Mouse (Mus musculus): ENCODE data around the gene Rbfox2.

Gene Rbfox2

DNA sequence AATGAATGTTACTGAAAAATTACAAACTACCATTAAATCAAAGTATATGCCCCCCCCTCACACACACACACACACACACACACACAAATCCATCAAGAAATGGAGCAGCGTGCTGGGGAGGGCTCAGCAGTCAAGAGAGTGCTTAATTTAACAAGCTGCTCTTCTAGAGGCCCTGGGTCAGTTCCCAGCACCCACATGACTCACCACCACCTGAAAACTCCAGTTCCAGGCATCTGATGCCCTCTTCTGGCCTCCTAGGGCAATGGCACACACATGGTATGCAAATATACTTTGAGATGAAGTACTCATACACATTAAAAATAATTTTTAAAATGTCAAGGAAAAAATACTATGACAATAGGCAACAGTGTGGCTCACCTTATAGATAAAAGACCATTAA, 120.7 kb downstream of the Rbfox2 start:
- no peak for DNase-seq (ENCODE audit: low read depth, low spot score)
- Histone ChIP-seq H3K36me3 (ENCODE audit: control insufficient read depth, insufficient read depth, low read length, poor library complexity, severe bottlenecking) (no peaks in the 10 kb centered on the region), H3K27me3 (ENCODE audit: control insufficient read depth, insufficient read depth, low read length, poor library complexity, severe bottlenecking) (no peaks in the 10 kb centered on the region)

- no peaks in the 10 kb centered on the region for H3K27me3 ChIP-seq (ENCODE audit: control insufficient read depth, insufficient read depth, low read length, poor library complexity, severe bottlenecking)
- H3K36me3 ChIP-seq (ENCODE audit: control insufficient read depth, insufficient read depth, low read length, poor library complexity, severe bottlenecking) = no peaks in the 10 kb centered on the region
- no peak for DNase-seq (ENCODE audit: low read depth, low spot score)
These were observed 121.2 kb downstream of the Rbfox2 start for GRCm38 (mm10) chr15:77185614-77186013.

DNA sequence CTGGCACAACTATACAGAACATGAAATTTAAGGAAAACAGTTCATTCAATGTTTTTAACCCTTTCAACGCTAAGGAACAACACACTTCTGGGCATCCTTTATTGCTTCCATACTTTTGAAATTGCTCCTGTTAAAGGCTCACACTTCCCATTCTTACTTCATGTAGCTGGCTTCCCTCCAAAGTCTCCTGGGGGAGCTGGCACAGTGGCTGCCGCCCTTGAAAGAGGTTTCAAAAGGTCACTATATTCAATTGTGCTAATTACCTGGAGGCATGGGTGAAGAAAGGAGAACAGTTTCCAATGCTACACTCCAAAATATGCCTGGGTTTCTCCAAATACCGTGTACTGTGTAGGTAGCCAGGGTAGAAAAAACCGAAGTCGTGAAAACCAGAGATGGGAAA, 124.0 kb downstream of the Rbfox2 start:
- DNase-seq (ENCODE audit: low read depth, low spot score) = no peak
- Histone ChIP-seq H3K27me3 (ENCODE audit: control insufficient read depth, insufficient read depth, low read length, poor library complexity, severe bottlenecking) (no peaks in the 10 kb centered on the region), H3K36me3 (ENCODE audit: control insufficient read depth, insufficient read depth, low read length, poor library complexity, severe bottlenecking) (no peaks in the 10 kb centered on the region)

DNA sequence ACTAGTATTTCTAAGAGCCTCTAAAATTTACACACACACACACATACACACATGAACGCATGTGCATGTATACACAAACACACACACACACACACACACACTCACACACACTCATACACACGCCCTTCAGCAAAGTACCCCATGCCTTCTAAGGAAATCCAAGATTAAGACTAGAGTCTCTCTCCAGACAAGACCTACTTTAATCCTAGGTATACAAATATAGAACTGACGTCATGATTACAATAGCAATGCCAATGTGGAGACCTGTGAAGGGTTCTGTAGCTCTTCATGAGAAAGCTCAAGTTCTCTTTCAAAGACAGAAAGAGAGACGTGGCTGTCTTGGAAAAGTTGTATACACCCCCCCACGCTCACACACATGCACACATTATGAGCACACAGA, 132.8 kb downstream of the Rbfox2 start:
- no peaks in the 10 kb centered on the region for H3K36me3 ChIP-seq (ENCODE audit: control insufficient read depth, insufficient read depth, low read length, poor library complexity, severe bottlenecking)
- no peaks in the 10 kb centered on the region for H3K27me3 ChIP-seq (ENCODE audit: control insufficient read depth, insufficient read depth, low read length, poor library complexity, severe bottlenecking)
- DNase-seq (ENCODE audit: low read depth, low spot score) = no peak

DNA sequence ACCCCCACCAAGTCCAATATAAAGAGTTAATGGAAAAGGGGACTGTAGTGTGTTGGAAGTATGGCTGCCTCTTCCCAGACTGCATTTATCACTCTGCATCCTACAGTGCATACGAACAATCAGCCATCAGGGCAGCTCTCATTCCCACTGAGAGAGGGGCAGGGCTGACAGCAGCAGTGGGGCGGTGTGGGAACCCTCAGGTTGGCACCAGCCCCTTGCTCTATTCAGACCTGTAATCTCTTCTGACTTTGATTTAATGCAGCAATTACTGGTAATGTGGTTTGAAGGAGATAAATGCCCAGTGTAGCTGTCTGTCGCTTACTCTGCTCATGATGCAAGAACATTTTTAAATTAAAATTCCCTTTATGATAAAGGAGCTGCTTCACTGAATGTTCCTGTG, 134.4 kb downstream of the Rbfox2 start:
- no peak for DNase-seq (ENCODE audit: low read depth, low spot score)
- H3K36me3 ChIP-seq (ENCODE audit: control insufficient read depth, insufficient read depth, low read length, poor library complexity, severe bottlenecking) = no peaks in the 10 kb centered on the region
- H3K27me3 ChIP-seq (ENCODE audit: control insufficient read depth, insufficient read depth, low read length, poor library complexity, severe bottlenecking) = no peaks in the 10 kb centered on the region

DNA sequence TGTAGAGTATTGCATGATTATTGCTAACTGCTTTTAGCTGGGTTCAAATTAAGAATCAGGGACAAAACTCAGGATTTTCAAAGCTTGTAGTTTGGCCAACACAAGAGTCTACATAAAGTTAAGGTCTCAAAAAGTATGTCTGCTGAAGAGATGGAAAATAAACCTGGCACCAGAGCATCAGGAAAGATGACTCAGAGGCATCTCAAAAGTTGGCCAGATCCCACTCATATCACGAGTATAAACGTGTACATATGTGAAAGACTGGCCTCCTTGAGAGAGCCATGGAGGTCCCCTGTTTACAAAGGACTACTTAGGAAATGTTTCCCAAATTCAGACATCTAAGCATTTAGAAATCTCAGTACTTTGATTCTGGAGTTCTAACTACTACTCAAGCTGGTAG, 138.0 kb downstream of the Rbfox2 start:
- H3K27me3 ChIP-seq (ENCODE audit: control insufficient read depth, insufficient read depth, low read length, poor library complexity, severe bottlenecking) = no peaks in the 10 kb centered on the region
- no peak for DNase-seq (ENCODE audit: low read depth, low spot score)
- H3K36me3 ChIP-seq (ENCODE audit: control insufficient read depth, insufficient read depth, low read length, poor library complexity, severe bottlenecking) = no peaks in the 10 kb centered on the region

DNA sequence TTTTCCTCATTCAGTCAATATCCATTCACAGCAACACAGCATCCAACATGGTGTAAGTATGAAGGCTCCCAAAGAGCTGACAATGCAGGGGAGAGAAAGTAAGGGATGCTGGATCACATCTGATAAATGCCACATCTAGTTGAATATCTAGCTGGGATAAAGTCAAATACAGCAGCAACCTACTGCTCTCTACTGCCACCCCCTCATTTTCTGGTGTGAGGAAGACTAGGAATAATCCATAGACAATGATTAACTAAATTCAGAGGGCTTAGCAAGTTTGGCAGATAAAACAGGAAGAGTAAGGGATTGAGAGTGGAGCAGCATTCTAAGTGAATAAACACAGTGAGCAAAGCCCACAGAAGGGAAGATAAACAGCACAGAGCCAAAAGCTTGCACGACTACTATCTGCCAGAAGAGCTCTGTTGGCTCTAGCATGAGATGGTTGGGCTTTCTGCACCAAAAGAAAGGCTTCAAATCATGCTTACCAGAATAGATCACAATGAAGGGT, 140.5 kb downstream of the Rbfox2 start:
- no peaks in the 10 kb centered on the region for H3K36me3 ChIP-seq (ENCODE audit: control insufficient read depth, insufficient read depth, low read length, poor library complexity, severe bottlenecking)
- no peaks in the 10 kb centered on the region for H3K27me3 ChIP-seq (ENCODE audit: control insufficient read depth, insufficient read depth, low read length, poor library complexity, severe bottlenecking)
- DNase-seq (ENCODE audit: low read depth, low spot score) = no peak

DNA sequence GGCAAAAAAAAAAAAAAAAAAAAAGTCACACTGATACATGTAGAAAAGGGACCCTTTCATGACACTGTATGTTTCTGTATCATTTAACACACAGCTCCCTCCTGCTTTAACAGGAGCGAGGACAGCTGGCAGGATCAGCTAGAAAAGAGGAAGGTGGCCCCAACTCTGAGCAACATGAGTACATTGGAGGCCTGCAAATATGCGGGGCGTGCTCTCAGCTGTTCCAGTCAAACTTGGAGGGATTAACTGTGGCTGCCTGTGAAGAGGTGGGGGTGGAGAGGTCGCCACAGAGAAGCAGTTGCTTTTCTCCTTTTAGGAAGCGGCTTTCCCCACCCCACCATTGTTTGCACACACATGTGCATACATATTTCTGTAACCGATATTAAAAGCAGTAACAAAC, 143.5 kb downstream of the Rbfox2 start:
- no peak for DNase-seq (ENCODE audit: low read depth, low spot score)
- Histone ChIP-seq H3K36me3 (ENCODE audit: control insufficient read depth, insufficient read depth, low read length, poor library complexity, severe bottlenecking) (no peaks in the 10 kb centered on the region), H3K27me3 (ENCODE audit: control insufficient read depth, insufficient read depth, low read length, poor library complexity, severe bottlenecking) (no peaks in the 10 kb centered on the region)

DNA sequence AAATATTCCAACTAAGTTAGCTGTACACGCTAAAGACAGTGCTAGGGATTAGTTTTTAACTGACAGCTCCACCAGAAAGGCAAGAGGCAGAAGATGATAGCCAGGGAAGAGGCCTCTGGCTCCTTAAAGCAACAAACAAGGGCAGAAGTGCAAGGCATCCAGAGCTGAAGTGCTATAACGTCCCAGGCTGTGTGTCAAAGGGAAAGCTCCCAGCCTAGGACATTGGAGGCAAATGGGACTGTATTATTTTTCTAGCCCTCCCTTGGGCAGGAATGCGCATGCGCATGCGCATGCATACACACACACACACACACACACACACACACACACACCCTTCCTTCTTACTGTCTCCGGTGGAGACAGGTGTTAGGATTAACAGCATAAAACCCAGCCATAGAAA, 143.9 kb downstream of the Rbfox2 start:
- Histone ChIP-seq H3K27me3 (ENCODE audit: control insufficient read depth, insufficient read depth, low read length, poor library complexity, severe bottlenecking) (no peaks in the 10 kb centered on the region), H3K36me3 (ENCODE audit: control insufficient read depth, insufficient read depth, low read length, poor library complexity, severe bottlenecking) (no peaks in the 10 kb centered on the region)
- no peak for DNase-seq (ENCODE audit: low read depth, low spot score)

DNA sequence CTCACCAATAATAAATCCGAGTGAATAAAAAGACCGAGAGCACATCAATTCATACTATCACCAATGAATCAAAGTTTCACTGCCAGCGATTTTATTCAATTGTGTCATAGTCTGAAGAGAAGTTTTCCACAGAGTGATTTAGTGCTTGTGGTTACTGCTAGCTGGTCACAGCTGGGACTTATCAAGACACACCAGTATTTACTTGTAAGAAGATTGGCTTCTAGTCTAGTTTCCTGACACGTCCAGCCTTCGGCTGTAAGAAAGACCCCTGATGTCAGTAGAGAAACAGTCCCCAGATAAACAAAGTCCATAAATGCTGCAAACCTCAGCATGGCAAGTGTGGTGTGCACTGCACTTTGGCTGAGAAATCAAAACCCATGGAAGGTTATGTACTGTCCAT, 145.4 kb downstream of the Rbfox2 start:
- no peaks in the 10 kb centered on the region for H3K27me3 ChIP-seq (ENCODE audit: control insufficient read depth, insufficient read depth, low read length, poor library complexity, severe bottlenecking)
- no peaks in the 10 kb centered on the region for H3K36me3 ChIP-seq (ENCODE audit: control insufficient read depth, insufficient read depth, low read length, poor library complexity, severe bottlenecking)
- no peak for DNase-seq (ENCODE audit: low read depth, low spot score)

- Histone ChIP-seq H3K36me3 (ENCODE audit: control insufficient read depth, insufficient read depth, low read length, poor library complexity, severe bottlenecking) (no peaks in the 10 kb centered on the region), H3K27me3 (ENCODE audit: control insufficient read depth, insufficient read depth, low read length, poor library complexity, severe bottlenecking) (no peaks in the 10 kb centered on the region)
- no peak for DNase-seq (ENCODE audit: low read depth, low spot score)
These were observed 146.0 kb downstream of the Rbfox2 start for GRCm38 (mm10) chr15:77160848-77161247.

- DNase-seq (ENCODE audit: low read depth, low spot score) = no peak
- no peaks in the 10 kb centered on the region for H3K27me3 ChIP-seq (ENCODE audit: control insufficient read depth, insufficient read depth, low read length, poor library complexity, severe bottlenecking)
- no peaks in the 10 kb centered on the region for H3K36me3 ChIP-seq (ENCODE audit: control insufficient read depth, insufficient read depth, low read length, poor library complexity, severe bottlenecking)
These were observed 150.3 kb downstream of the Rbfox2 start for GRCm38 (mm10) chr15:77156525-77156924.

- no peak for DNase-seq (ENCODE audit: low read depth, low spot score)
- H3K27me3 ChIP-seq (ENCODE audit: control insufficient read depth, insufficient read depth, low read length, poor library complexity, severe bottlenecking) = no peaks in the 10 kb centered on the region
- H3K36me3 ChIP-seq (ENCODE audit: control insufficient read depth, insufficient read depth, low read length, poor library complexity, severe bottlenecking) = no peaks in the 10 kb centered on the region
These were observed 152.5 kb downstream of the Rbfox2 start for GRCm38 (mm10) chr15:77154248-77154785.

GRCm38 (mm10) chr15:77153625-77154024, 153.2 kb downstream of the Rbfox2 start:
- no peak for DNase-seq (ENCODE audit: low read depth, low spot score)
- H3K27me3 ChIP-seq (ENCODE audit: control insufficient read depth, insufficient read depth, low read length, poor library complexity, severe bottlenecking) = no peaks in the 10 kb centered on the region

GRCm38 (mm10) chr15:77153088-77153546, 153.7 kb downstream of the Rbfox2 start:
- no peaks in the 10 kb centered on the region for H3K27me3 ChIP-seq (ENCODE audit: control insufficient read depth, insufficient read depth, low read length, poor library complexity, severe bottlenecking)
- no peak for DNase-seq (ENCODE audit: low read depth, low spot score)

More at GRCm38 (mm10) chr15:77153625-77154024, 153.2 kb downstream of the Rbfox2 start:
- no peaks in the 10 kb centered on the region for H3K36me3 ChIP-seq (ENCODE audit: control insufficient read depth, insufficient read depth, low read length, poor library complexity, severe bottlenecking)

More at GRCm38 (mm10) chr15:77153088-77153546, 153.7 kb downstream of the Rbfox2 start:
- no peaks in the 10 kb centered on the region for H3K36me3 ChIP-seq (ENCODE audit: control insufficient read depth, insufficient read depth, low read length, poor library complexity, severe bottlenecking)

Data from splenic B cell, adult 2 months (primary cell).